Mouse (Mus musculus) embryonic facial prominence, embryonic 12.5 days (tissue): ENCODE measurements around the gene Pnpo. TPM values are rescaled to one million over a fixed set of nuclear protein-coding genes. Genes with fewer than 3 reads are reported as not detected.

Experiments
- ATAC-seq: fragments of 200-750 bp; cut with Nextera tagmentation; 2 replicates; pipeline ENCODE4 v1.8.0; 2017; ENCODE audit not compliant: insufficient number of reproducible peaks, insufficient read depth, low FRiP score, low TSS enrichment
- H3K27ac ChIP-seq: fragments of 300-500 bp; sonication (generic); 2 replicates; pipeline ENCODE4 v1.5.1; 2016; ENCODE audit warnings: mild to moderate bottlenecking
- H3K27me3 ChIP-seq: fragments of 300-500 bp; sonication (generic); 2 replicates; pipeline ENCODE4 v1.6.1; 2016; ENCODE audit warnings: mild to moderate bottlenecking, moderate library complexity
- H3K36me3 ChIP-seq: fragments of 300-500 bp; sonication (generic); 2 replicates; pipeline ENCODE4 v1.6.1; 2016; ENCODE audit warnings: mild to moderate bottlenecking
- H3K4me1 ChIP-seq: fragments of 300-500 bp; sonication (generic); 2 replicates; pipeline ENCODE4 v1.6.1; 2016
- H3K4me2 ChIP-seq: fragments of 300-500 bp; sonication (generic); replicated peaks from 2 replicates; pipeline ENCODE4 v1.6.1; 2016; ENCODE audit warnings: mild to moderate bottlenecking, moderate library complexity
- H3K4me3 ChIP-seq: fragments of 300-500 bp; sonication (generic); 2 replicates; pipeline ENCODE4 v1.5.1; 2016; ENCODE audit warnings: mild to moderate bottlenecking
- H3K9ac ChIP-seq: fragments of 300-500 bp; sonication (generic); 2 replicates; pipeline ENCODE4 v1.6.1; 2016; ENCODE audit warnings: mild to moderate bottlenecking, moderate library complexity
- H3K9me3 ChIP-seq: fragments of 300-500 bp; sonication (generic); 2 replicates; pipeline ENCODE4 v1.6.1; 2016; ENCODE audit warnings: mild to moderate bottlenecking, moderate library complexity
- WGBS: fragments of 180-500 bp; shearing (Covaris S2); methylation state at CpG from one replicate; pipeline ENCODE4 v1.1.7; 2016; 5-methylcytosine and 5-hydroxymethylcytosine counted together
- polyA plus RNA-seq: library from polyadenylated mRNA; unstranded; fragments of >200 nt; fragmentation: Nextera tagmentation; extraction: Ambion mirVana; gene quantifications from 2 replicates; pipeline ENCODE4 v1.2.1, GENCODE M21; 2016

Pnpo gene
- 21.5 and 22.2 TPM in 2 replicates for polyA plus RNA-seq

GRCm38 (mm10) chr11:96943746-96944304 lies at the start of gene Pnpo:
Pnpo (minus strand) TSS chr11:96943986.
- Histone ChIP-seq H3K9me3 (no peaks in the 10 kb centered on the region), H3K27me3 (no peaks in the 10 kb centered on the region), H3K27ac (no peak within 1 kb of the TSS), H3K4me3 (peak within 1 kb of the TSS; percentile 55), H3K9ac (peak within 1 kb of the TSS; percentile 41), H3K36me3 (no peaks in the 10 kb centered on the region), H3K4me1 (peaks cover 10% of the 10 kb centered on the region; the same call in 1 of the 2 replicates), H3K4me2 (peak within 1 kb of the TSS; percentile 74)
- peak; percentile 96 for ATAC-seq
- WGBS: under 1% methylated on average over 29 of the region's 29 CpGs

DNA sequence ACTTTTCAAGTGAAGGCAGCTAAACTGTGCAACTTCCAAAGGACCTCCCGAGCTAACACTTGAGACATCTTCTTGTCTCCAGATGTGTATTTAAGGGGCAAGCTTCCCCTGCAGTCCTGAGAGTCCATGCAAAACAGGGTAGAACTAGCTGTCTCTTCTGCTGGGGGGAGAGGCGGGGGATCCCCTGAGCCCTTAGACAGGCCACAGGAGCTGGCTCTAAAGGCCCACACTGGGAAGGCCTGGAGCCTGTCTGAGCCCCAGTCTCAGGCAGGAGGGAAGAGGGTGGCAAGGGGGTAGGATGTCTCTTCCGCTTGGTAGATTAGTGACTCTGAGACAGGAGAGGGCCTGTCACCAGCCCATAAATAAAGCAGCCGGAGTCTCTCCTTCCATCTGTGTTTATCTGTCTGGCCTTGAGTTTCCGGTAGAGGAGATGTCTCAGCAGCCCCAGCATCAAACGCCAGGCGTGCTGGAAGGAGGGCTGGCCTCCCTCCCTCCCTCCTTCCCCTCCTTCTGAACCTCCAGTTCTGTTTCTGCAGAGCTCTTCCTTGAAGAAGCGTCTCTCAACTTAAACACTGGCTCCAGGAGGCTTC lies 49.0 kb upstream of the Pnpo start:
- Histone ChIP-seq H3K36me3 (no peaks in the 10 kb centered on the region), H3K27me3 (peaks cover 28% of the 10 kb centered on the region), H3K9ac (no peak overlapping the region), H3K4me3 (no peak overlapping the region), H3K4me2 (no peak overlapping the region), H3K4me1 (peaks cover 27% of the 10 kb centered on the region), H3K27ac (peak overlapping the region; percentile 60; the same call in 1 of the 2 replicates), H3K9me3 (no peaks in the 10 kb centered on the region)
- ATAC-seq: no peak
- 21% methylated on average over 8 of the region's 8 CpGs for WGBS

GRCm38 (mm10) chr11:96991501-96991900 lies 47.7 kb upstream of the Pnpo start:
- Histone ChIP-seq H3K9me3 (no peaks in the 10 kb centered on the region), H3K4me1 (peaks cover 21% of the 10 kb centered on the region), H3K9ac (no peak overlapping the region), H3K27me3 (peaks cover 26% of the 10 kb centered on the region), H3K4me3 (no peak overlapping the region), H3K36me3 (no peaks in the 10 kb centered on the region), H3K27ac (no peak overlapping the region), H3K4me2 (no peak overlapping the region)
- WGBS: 75% methylated on average over 5 of the region's 5 CpGs
- ATAC-seq: no peak

DNA sequence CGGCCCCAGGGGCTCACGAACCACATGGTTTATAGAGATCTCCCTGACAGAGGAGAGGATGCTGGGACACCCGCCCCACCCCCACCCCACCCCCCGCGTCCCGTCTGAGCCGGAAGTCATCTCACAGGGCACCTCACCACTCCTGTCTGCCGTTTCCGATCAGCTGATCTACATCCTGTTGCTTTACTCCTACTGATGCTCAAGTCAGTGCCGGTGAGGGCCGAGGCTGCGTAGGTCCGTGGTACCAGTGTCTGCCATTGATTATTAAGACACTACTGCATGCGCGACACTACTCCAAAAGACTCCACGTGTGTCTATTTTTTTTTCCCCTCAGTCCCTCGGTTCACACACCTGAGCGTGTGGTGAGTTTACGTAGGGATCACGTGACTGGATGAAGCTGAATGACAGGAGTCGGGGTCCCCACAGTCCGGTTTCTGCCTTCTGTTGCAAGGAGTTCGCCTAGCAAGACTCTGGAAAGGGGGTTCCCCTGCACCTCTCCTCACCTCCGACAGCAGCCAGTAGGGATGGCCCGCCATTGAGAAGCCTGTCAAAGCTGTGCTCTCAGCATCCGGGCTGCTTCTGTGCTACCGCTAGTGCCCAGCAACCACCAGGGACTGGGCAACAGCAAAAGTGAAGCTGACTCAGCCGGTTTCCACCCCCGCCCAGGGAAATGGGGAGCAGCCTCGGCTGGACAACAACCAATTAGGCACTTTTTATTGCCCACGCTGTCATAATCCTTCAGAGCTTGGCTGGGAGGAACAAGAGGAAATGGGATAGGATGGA lies 44.3 kb upstream of the Pnpo start:
- Histone ChIP-seq H3K9ac (no peak overlapping the region), H3K27me3 (peaks cover 34% of the 10 kb centered on the region), H3K9me3 (no peaks in the 10 kb centered on the region), H3K36me3 (no peaks in the 10 kb centered on the region), H3K27ac (no peak overlapping the region), H3K4me3 (peak overlapping the region; percentile 31), H3K4me2 (peak overlapping the region; percentile 57), H3K4me1 (peaks cover 12% of the 10 kb centered on the region)
- WGBS: 4% methylated on average over 30 of the region's 31 CpGs
- no peak for ATAC-seq

GRCm38 (mm10) chr11:96986463-96986862 lies 42.7 kb upstream of the Pnpo start:
- ATAC-seq: no peak

DNA sequence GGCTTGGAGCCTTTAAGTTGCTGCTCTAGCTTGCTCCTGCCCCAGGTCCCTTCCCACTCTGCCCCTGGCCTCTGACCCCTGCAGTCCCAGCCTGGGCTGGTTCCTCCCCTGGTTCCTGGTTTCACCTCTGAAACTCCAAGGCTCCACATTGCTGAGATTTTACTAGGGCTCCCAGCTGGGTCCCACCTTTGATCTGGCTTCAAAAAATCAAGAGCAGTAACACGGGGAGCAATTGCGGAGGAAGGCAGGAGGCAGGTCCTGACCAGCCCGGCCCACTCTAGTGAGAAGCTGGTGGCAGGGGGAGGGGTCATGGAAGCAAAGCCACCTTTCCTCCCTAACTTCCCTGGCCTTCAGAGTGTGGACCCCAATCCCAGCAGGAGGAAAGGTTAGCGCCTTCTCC lies 41.1 kb upstream of the Pnpo start:
- ATAC-seq: no peak
- Histone ChIP-seq H3K4me1 (peaks cover 11% of the 10 kb centered on the region; the same call in 1 of the 2 replicates), H3K4me2 (no peak overlapping the region), H3K9ac (no peak overlapping the region), H3K4me3 (no peak overlapping the region), H3K36me3 (no peaks in the 10 kb centered on the region), H3K27me3 (peaks cover 40% of the 10 kb centered on the region), H3K27ac (no peak overlapping the region), H3K9me3 (no peaks in the 10 kb centered on the region)
- WGBS: 26% methylated on average over 4 of the region's 4 CpGs

More at GRCm38 (mm10) chr11:96986463-96986862, 42.7 kb upstream of the Pnpo start:
- Histone ChIP-seq H3K9ac (no peak overlapping the region), H3K4me2 (no peak overlapping the region), H3K36me3 (no peaks in the 10 kb centered on the region), H3K27me3 (peaks cover 37% of the 10 kb centered on the region), H3K4me3 (no peak overlapping the region), H3K27ac (no peak overlapping the region), H3K9me3 (no peaks in the 10 kb centered on the region), H3K4me1 (peaks cover 11% of the 10 kb centered on the region; the same call in 1 of the 2 replicates)
- WGBS: 42% methylated on average over 3 of the region's 3 CpGs

DNA sequence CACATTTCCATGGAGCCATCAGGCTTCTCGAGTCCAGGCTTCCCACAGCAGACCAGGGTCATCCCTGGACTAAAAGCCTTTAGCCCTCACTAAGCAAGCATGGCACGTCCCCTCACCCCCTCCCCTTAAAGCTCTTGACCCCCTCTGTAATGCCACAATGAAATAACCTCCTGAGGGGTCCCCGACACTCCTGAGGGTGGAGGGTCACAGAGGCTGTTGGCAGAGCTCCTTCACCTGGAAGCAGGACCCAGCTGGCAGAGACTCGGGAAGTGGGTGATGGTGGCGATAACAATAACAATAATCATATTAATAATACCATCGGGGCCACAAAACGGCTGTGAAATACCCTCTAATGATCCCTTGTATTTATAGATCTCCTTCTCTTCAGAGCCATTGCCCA lies 39.1 kb upstream of the Pnpo start, which contains the start of gene Sp2:
Gene Sp2, minus strand, starts transcription at position 101 of the 400 bp plus-strand sequence.
- ATAC-seq: no peak
- Histone ChIP-seq H3K4me2 (0 out of 2 replicates have a peak within 1 kb of the TSS, but pooled peaks have one; percentile 21), H3K9me3 (no peaks in the 10 kb centered on the region), H3K27ac (no peak within 1 kb of the TSS), H3K4me3 (no peak within 1 kb of the TSS), H3K27me3 (peaks cover 37% of the 10 kb centered on the region), H3K36me3 (no peaks in the 10 kb centered on the region), H3K9ac (peak within 1 kb of the TSS; percentile 22; the same call in 1 of the 2 replicates), H3K4me1 (peaks cover 12% of the 10 kb centered on the region)
- 77% methylated on average over 7 of the region's 7 CpGs for WGBS

GRCm38 (mm10) chr11:96982355-96982754 lies 38.6 kb upstream of the Pnpo start:
- H3K4me1 ChIP-seq: peaks cover 8% of the 10 kb centered on the region
- H3K4me3 ChIP-seq: no peak overlapping the region
- no peaks in the 10 kb centered on the region for H3K36me3 ChIP-seq
- H3K27me3 ChIP-seq: peaks cover 36% of the 10 kb centered on the region
- H3K27ac ChIP-seq: no peak overlapping the region
- WGBS: 2% methylated on average over 7 of the region's 7 CpGs
- 0 out of 2 replicates have a peak overlapping the region, but pooled peaks have one; percentile 21 for H3K4me2 ChIP-seq
- no peaks in the 10 kb centered on the region for H3K9me3 ChIP-seq
- ATAC-seq: no peak
- H3K9ac ChIP-seq: peak overlapping the region; percentile 22; the same call in 1 of the 2 replicates

DNA sequence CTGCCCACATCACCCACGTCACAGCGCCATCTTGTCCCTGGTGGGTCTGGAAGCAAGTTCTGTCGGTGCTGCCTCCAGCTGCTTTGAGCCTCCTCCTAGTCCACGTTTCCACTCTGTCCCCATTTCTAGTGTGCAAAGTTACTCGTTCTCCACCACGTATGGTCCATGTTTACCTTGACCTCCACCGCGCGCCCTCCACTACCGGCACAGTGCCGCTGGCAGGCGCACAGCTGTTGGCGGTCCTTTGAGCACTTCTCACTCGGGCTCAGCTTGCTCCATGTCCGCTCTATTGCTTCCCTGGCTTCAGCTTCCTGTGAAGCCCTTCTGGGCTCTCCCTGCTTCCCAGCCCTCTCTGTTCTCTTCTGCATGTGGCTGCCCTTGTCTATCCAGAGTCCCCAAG lies 37.7 kb upstream of the Pnpo start:
- peaks cover 10% of the 10 kb centered on the region for H3K4me1 ChIP-seq
- ATAC-seq: no peak
- H3K27ac ChIP-seq: no peak overlapping the region
- H3K4me2 ChIP-seq: no peak overlapping the region
- no peak overlapping the region for H3K4me3 ChIP-seq
- no peaks in the 10 kb centered on the region for H3K36me3 ChIP-seq
- 68% methylated on average over 15 of the region's 15 CpGs for WGBS
- H3K9ac ChIP-seq: no peak overlapping the region
- no peaks in the 10 kb centered on the region for H3K9me3 ChIP-seq
- peaks cover 27% of the 10 kb centered on the region for H3K27me3 ChIP-seq

DNA sequence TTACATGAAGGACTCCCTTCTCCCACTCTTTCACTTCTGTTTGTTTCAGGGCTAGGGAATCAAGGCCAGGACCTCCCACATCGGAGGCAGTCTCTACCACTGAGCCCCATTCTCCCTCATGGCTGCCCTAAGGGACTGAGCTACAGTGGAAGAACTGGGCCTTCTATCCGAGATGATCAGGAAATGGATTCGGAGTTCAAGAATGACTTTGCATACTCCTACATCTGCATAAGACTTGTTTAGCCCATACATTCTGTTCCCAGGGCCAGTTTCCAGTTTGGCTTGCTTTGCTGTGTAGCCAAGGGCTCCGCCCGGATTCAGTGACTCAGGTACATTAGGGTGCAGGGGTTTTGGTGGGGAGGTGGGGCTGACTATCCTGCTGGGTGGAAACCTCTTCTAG lies 36.2 kb upstream of the Pnpo start:
- Histone ChIP-seq H3K9ac (no peak overlapping the region), H3K27ac (no peak overlapping the region), H3K4me3 (no peak overlapping the region), H3K36me3 (no peaks in the 10 kb centered on the region), H3K4me1 (peaks cover 18% of the 10 kb centered on the region), H3K9me3 (no peaks in the 10 kb centered on the region), H3K4me2 (no peak overlapping the region), H3K27me3 (peaks cover 15% of the 10 kb centered on the region)
- 72% methylated on average over 5 of the region's 5 CpGs for WGBS
- ATAC-seq: no peak

- Histone ChIP-seq H3K36me3 (no peaks in the 10 kb centered on the region), H3K4me3 (no peak overlapping the region), H3K27me3 (peaks cover 9% of the 10 kb centered on the region; the same call in 1 of the 2 replicates), H3K4me1 (peaks cover 18% of the 10 kb centered on the region), H3K4me2 (no peak overlapping the region), H3K9ac (no peak overlapping the region), H3K9me3 (no peaks in the 10 kb centered on the region), H3K27ac (no peak overlapping the region)
- no peak for ATAC-seq
- 84% methylated on average over 7 of the region's 7 CpGs for whole genome bisulfite sequencing
Measured at GRCm38 (mm10) chr11:96979329-96979728, 35.5 kb upstream of the Pnpo start.
